Mouse (Mus musculus) heart, embryonic 13.5 days (tissue): ENCODE measurements at regions not wholly inside any gene's neighbourhood (a gene's known extent, or its start where the extent isn't known, plus 50 kb on each side); places are given as distances from the start of the nearest gene placed in this dataset.
"Not testable (repeated sequence)": the region's sequence is repeated elsewhere in the genome, so short reads cannot be mapped to it uniquely, and the experiment has no call there.

Experiments used
- ATAC-seq: fragments of 200-750 bp; cut with Nextera tagmentation; 2 replicates; pipeline ENCODE4 v1.8.0; 2017; ENCODE audit warnings: moderate TSS enrichment; ENCODE audit not compliant: insufficient number of reproducible peaks, low FRiP score, low TSS enrichment; ENCODE audit errors: extremely low read depth
- H3K27ac ChIP-seq: fragments of 300-500 bp; sonication (generic); replicated peaks from 2 replicates; pipeline ENCODE4 v1.5.1; 2015; ENCODE audit warnings: moderate library complexity, mild to moderate bottlenecking, inconsistent platforms
- H3K27me3 ChIP-seq: fragments of 300-500 bp; sonication (generic); replicated peaks from 2 replicates; pipeline ENCODE4 v1.6.1; 2015; ENCODE audit warnings: mild to moderate bottlenecking, inconsistent platforms
- H3K36me3 ChIP-seq: fragments of 300-500 bp; sonication (generic); 2 replicates; pipeline ENCODE4 v1.6.1; 2015; ENCODE audit warnings: mild to moderate bottlenecking, inconsistent platforms
- H3K4me1 ChIP-seq: fragments of 300-500 bp; sonication (generic); 2 replicates; pipeline ENCODE4 v1.6.1; 2015; ENCODE audit warnings: inconsistent platforms
- H3K4me2 ChIP-seq: fragments of 300-500 bp; sonication (generic); 2 replicates; pipeline ENCODE4 v1.6.1; 2015; ENCODE audit warnings: inconsistent platforms, mild to moderate bottlenecking, moderate library complexity
- H3K4me3 ChIP-seq: fragments of 300-500 bp; sonication (generic); 2 replicates; pipeline ENCODE4 v1.5.1; 2015; ENCODE audit warnings: moderate library complexity, mild to moderate bottlenecking, inconsistent platforms
- H3K9ac ChIP-seq: fragments of 300-500 bp; sonication (generic); 2 replicates; pipeline ENCODE4 v1.6.1; 2015; ENCODE audit warnings: inconsistent platforms, mild to moderate bottlenecking, moderate library complexity
- H3K9me3 ChIP-seq: fragments of 300-500 bp; sonication (generic); 2 replicates; pipeline ENCODE4 v1.6.1; 2016; ENCODE audit warnings: inconsistent platforms
- WGBS: fragments of 180-500 bp; shearing (Covaris S2); methylation state at CpG from one replicate; pipeline ENCODE4 v1.1.7; 2015; ENCODE audit warnings: mixed read lengths; 5-methylcytosine and 5-hydroxymethylcytosine counted together

DNA sequence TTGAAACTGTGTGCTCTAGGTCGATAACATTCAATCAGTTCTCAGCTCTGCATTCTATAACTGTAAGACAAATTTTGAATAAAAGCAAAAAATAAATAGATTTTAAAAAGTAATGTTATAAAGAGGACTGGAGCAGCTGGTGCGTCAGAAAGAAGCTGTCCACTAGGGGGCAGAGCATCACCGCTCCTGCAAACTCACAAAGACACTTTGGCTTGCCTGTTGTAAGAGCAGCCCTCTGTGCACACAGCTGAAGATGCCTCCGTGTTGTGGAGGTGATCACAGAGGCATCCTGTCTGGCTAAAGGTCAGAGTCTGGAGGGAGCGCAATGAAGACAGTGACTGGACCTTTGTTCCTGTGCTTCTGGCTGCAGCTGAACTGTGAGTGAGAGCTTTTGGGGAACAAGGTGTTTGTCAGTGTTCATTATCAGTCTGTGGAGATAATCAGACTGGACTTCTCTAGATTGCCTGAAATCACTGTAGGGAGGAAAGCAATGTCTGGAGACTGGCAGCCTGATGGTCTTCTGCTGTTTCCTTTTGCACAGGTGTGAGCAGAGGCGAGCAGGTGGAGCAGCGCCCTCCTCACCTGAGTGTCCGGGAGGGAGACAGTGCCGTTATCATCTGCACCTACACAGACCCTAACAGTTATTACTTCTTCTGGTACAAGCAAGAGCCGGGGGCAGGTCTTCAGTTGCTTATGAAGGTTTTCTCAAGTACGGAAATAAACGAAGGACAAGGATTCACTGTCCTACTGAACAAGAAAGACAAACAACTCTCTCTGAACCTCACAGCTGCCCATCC lies 476.9 kb upstream of the Olfr1507 start:
- H3K4me3 ChIP-seq, H3K9ac ChIP-seq, H3K4me1 ChIP-seq, ATAC-seq, H3K36me3 ChIP-seq, H3K9me3 ChIP-seq, H3K27me3 ChIP-seq, H3K4me2 ChIP-seq, H3K27ac ChIP-seq: not testable (repeated sequence)
- no CpG with 5 or more reads among the region's 12 CpGs for WGBS

DNA sequence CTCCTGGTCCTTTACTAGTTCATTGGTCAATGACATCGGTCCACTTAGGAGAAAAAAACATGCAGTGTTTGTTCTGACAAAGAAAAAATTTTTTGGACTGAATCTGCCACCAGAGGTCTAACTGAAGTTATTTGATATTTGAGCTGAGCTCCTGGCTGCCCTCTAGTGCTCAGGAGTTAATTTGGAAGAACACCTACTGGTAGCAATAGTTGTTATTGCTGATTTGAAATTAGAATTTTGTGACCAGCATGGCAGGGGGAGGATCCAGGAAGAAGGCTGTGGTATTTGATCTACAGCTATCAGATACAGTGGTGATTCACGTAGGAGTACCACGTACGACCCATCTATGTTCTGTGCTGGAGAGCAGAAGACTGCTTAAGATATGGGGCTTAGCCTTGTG lies 466.6 kb upstream of the Olfr1507 start:
- ATAC-seq, H3K4me2 ChIP-seq, H3K36me3 ChIP-seq, H3K27ac ChIP-seq, H3K9ac ChIP-seq, H3K9me3 ChIP-seq, H3K27me3 ChIP-seq, H3K4me1 ChIP-seq, H3K4me3 ChIP-seq: not testable (repeated sequence)
- WGBS = 58% methylated on average over 3 of the region's 4 CpGs

DNA sequence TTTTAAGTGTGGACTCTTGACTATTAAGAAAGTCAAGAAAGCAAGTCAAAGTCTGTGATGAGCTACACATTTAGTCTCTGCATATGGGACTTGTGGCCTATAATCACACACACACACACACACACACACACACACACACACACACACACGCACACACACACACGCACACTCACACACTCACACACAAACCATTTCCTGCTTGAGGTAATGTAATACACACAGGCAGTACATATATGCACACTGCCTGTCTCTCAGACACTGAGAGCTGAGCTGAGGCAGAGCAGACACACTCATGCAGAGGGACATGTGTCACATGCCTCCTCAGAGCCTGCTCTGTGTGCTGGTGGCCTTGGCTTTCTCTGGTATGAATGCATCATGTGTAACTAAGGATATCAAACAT lies 461.0 kb upstream of the Olfr1507 start:
- not testable (repeated sequence) for H3K4me2 ChIP-seq, H3K36me3 ChIP-seq, ATAC-seq, H3K4me3 ChIP-seq, H3K4me1 ChIP-seq, H3K27me3 ChIP-seq, H3K9ac ChIP-seq, H3K9me3 ChIP-seq, H3K27ac ChIP-seq
- WGBS = no CpG with 5 or more reads among the region's 2 CpGs

DNA sequence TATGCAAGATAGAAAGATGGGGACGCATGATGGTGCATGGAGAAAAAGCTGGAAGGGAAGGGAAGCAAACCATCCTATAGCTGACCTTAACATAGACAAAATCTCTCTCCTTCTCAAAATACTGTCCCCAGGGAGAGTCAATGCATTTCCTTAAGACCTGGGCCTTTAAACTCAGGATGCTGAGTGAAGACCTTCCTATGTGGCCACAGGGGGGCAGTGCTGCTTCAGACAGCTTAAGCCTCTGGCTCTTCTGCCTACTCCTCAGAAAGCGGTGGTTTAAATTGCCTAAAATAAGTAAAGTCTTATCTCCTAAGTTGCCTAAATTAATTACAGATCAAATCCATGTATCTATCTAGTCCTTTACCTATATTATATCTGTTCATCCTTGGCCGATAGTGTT lies 449.4 kb upstream of the Olfr1507 start:
- H3K9me3 ChIP-seq, H3K27me3 ChIP-seq, H3K4me2 ChIP-seq, H3K27ac ChIP-seq, H3K36me3 ChIP-seq, H3K4me1 ChIP-seq, H3K4me3 ChIP-seq, ATAC-seq, H3K9ac ChIP-seq: not testable (repeated sequence)
- no CpG with 5 or more reads among the region's 3 CpGs for WGBS

DNA sequence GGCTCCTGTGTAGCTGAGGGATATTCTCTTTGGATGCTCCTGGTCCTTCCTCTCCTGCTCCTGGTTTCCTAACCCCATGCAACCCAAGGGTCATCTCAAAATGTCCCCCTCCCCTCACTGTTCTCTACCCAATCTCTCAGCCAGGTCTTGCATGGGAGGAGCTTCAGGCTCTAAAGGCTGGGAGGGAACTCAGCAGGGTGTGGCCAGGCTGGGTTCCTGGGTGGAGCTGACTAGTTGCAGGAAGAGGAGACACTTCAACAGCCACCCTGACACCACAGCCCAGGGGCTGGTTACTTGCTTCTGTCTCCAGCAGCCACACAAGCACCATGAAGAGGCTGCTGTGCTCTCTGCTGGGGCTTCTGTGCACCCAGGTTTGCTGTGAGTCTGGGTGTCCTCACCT lies 446.9 kb upstream of the Olfr1507 start:
- H3K27ac ChIP-seq, H3K4me3 ChIP-seq, H3K27me3 ChIP-seq, H3K36me3 ChIP-seq, ATAC-seq, H3K4me1 ChIP-seq, H3K4me2 ChIP-seq, H3K9me3 ChIP-seq, H3K9ac ChIP-seq: not testable (repeated sequence)

DNA sequence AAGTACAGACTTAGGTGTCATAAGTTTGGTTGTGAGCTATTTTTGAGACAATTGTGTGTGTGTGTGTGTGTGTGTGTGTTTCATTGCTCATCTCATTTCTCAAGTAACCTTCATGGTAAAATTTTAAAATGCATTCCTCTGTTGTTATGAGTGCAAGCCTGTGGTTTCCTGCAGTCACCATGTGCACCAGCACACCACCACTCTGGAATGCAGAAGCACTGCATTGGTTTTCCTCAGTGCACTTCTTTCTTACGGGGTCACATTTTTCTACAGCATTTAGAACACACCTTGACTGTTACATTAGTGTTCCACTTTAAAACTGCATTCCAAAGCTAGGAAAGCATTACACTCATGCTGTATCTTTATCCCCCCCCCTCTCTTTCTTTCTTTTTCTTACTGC lies 446.2 kb upstream of the Olfr1507 start:
- no CpG with 5 or more reads among the region's 1 CpGs for WGBS
- not testable (repeated sequence) for H3K36me3 ChIP-seq, H3K27ac ChIP-seq, H3K9ac ChIP-seq, ATAC-seq, H3K9me3 ChIP-seq, H3K27me3 ChIP-seq, H3K4me1 ChIP-seq, H3K4me2 ChIP-seq, H3K4me3 ChIP-seq

DNA sequence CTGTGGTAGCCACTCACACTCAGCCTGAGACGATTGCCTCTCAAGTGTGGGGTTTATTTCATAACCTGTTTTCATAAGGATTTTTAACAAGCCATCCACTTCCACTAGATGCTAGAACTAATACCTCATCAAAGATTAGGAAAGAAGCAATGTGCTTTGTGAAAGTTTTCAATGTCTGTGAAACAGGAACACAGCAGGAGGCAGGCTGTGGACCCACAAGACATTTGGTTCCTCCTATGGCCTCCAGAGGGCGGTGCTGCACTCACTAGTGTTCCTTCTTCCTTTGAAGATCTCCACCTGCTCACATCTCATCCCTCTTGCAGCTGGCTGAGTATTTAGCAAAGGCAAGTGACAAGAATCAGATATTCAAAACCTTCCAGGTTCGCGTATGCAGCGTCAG lies 424.6 kb upstream of the Olfr1507 start:
- ATAC-seq, H3K27me3 ChIP-seq, H3K4me2 ChIP-seq, H3K9ac ChIP-seq, H3K27ac ChIP-seq, H3K9me3 ChIP-seq, H3K4me1 ChIP-seq, H3K4me3 ChIP-seq, H3K36me3 ChIP-seq: not testable (repeated sequence)
- WGBS = no CpG with 5 or more reads among the region's 5 CpGs

DNA sequence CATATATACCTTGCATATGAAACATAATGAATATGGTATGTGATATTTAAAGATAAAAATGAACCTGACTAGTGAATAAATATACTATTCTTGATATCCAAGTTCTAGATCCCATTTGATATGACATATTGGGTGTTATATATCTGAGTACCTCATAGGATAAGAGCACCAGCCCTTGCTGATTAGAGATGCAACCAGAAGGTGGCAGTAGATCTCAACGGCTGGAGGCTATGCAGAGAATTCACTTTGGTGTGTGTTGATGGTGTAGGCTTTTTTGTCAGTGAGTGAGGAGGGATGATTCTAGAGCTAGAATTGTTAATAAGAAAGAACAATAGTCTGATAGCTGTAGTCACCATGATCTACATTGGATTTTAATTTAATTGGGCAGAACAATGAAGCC lies 418.3 kb upstream of the Olfr1507 start:
- H3K4me1 ChIP-seq, ATAC-seq, H3K36me3 ChIP-seq, H3K9me3 ChIP-seq, H3K27me3 ChIP-seq, H3K4me2 ChIP-seq, H3K9ac ChIP-seq, H3K4me3 ChIP-seq, H3K27ac ChIP-seq: not testable (repeated sequence)
- WGBS = no CpG with 5 or more reads among the region's 1 CpGs

DNA sequence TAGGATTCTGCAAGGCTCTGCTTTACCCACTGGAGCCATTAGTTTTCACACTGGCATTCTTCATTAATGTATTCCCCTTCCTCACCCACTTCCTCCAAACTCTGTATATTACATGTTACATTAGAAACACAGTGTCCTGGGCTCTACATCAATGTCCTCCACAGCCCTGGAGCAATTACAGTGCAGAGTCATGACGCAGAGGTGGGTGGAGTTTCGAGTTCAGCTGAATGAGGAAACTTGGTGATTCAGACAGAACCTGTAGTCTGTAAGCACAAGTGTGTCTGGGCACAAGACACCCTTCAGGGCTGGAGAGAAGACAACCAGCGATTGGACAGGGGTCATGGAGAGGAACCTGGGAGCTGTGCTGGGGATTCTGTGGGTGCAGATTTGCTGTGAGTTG lies 404.1 kb upstream of the Olfr1507 start:
- H3K4me1 ChIP-seq, H3K9ac ChIP-seq, ATAC-seq, H3K27ac ChIP-seq, H3K27me3 ChIP-seq, H3K4me3 ChIP-seq, H3K9me3 ChIP-seq, H3K36me3 ChIP-seq, H3K4me2 ChIP-seq: not testable (repeated sequence)
- WGBS = no CpG with 5 or more reads among the region's 3 CpGs

DNA sequence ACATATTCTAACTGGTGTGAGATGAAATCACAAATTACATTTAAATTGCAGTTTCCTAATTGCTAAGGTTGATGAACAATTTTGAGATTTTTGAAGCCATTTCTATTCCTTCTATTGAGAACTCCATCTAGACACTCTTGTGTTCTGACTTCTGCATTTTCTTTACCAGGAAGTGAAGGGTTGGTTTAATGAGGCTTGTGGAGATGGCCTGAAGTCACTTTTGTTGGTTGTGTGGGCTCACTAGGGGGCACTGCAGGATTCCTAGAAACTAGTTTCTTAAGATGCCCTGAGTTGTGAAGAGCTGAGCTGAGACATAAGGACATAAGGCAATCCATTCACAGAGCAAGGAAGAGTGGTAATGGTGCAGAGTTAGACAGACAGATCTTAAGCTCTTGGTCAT lies 402.8 kb upstream of the Olfr1507 start:
- H3K9me3 ChIP-seq, H3K4me2 ChIP-seq, H3K4me1 ChIP-seq, H3K36me3 ChIP-seq, H3K9ac ChIP-seq, H3K27me3 ChIP-seq, H3K4me3 ChIP-seq, H3K27ac ChIP-seq, ATAC-seq: not testable (repeated sequence)

DNA sequence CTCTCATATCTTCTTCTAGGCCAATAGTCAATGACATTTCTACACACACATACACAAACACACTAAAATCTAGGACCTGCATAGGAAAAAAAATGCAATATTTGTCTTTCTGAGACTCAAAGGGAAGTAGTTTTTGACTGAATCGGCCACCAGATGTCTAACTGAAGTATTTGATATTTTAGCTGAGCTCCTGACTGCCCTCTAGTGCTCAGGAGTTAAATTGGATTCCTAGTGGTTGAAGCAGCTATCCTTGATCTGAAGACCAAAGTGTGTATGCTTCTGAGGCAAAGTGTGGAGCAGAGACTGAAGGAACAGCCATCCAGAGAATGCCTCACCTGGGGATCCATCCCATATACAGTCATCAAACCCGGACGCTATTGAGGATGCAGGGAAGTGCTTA lies 384.4 kb upstream of the Olfr1507 start:
- H3K4me1 ChIP-seq, H3K9ac ChIP-seq, H3K27ac ChIP-seq, H3K27me3 ChIP-seq, ATAC-seq, H3K4me2 ChIP-seq, H3K36me3 ChIP-seq, H3K4me3 ChIP-seq, H3K9me3 ChIP-seq: not testable (repeated sequence)
- no CpG with 5 or more reads among the region's 3 CpGs for WGBS

DNA sequence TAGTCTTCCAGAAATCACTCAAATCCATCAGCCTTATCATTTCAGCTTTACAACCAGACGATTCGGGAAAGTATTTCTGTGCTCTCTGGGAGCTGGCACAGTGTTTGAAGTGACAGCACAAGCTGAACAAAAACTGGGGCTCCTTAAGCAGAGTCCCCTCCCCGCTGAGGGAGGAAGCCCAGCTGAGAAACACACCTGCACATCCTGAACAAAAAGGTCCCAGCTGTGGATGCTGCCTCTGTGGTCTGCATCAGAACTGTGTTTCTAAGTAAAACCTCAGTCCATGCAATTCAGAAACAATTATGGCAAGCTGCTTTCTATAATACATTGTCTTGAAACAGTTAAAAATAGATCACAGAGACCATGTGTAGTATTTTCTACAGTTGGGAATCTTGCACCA lies 368.3 kb upstream of the Olfr1507 start:
- not testable (repeated sequence) for H3K4me2 ChIP-seq, H3K27ac ChIP-seq, H3K9me3 ChIP-seq, H3K4me3 ChIP-seq, H3K27me3 ChIP-seq, H3K4me1 ChIP-seq, H3K36me3 ChIP-seq, H3K9ac ChIP-seq, ATAC-seq
- WGBS = no CpG with 5 or more reads among the region's 3 CpGs
